Mouse (Mus musculus) CD4-positive helper T cell, adult 2 months (primary cell): Measurements from ENCODE around the gene Lcn8.
"Not testable (repeated sequence)": the region's sequence is repeated elsewhere in the genome, so short reads cannot be mapped to it uniquely, and the experiment has no call there.

Experiments used
- DNase-seq: peaks from one replicate; pipeline ENCODE4 v3.0.0-alpha.2; 2012; ENCODE audit warnings: low read depth, missing footprints, low spot score

Gene Lcn8

DNA sequence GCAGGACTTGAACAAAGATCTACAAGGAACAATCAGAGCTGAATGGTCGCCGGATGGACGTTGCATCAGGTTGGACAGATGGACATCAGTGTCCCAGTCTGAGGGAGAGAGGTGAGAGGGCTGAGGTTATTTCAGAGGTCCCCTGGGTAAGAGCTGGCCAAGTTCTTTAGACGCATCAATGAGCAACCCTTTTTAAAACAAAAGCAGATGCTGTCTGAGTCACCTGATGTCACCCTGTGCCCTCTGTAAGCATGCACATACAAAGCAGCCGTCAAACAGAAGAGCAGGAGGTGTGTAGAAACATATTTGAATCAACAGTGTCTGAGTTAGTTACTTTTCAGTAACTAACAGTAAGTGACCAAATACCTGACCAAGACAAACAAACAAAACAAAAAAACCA, 11.2 kb downstream of the Lcn8 start:
- no peak for DNase-seq

DNA sequence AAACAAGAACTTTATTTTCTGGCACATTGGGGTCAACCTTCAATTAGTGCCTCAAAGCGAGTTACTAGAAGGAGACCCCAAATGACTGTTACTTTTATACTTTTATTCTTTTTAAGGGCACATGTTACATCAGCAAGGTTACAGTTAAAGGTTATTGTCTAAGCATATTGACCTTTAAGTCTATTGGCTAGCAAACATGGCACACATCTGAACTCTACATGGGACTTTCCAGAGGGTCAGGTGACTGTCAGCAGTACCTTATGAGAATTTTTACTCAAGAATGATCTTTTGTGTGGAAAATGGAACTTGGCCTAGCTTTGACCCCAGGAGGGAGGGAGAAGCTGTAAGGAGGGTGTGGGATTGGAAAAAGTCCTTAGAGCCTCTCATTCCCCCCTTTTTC, 13.6 kb downstream of the Lcn8 start:
- no peak for DNase-seq

DNA sequence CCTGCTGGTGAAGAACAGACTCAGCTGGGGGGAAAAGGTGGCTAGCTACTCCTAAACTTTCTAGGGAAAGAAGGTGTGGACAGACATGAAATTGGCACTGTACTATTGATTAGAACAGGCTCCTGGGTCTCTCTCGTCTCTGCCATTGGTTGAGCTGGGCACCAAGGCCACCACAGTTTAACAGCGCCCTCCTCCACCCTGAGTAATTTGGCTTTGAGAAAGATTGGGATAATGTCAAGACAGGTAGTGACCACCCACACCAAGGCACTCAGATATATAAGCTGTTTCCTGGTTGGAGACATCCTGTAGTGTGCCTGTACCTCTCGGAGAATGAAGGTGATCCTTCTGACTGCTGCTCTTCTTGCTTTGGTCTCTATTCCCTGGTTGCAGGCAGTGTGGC, 23.6 kb downstream of the Lcn8 start, which contains the start of gene Lcn6:
Gene Lcn6 (plus strand): TSS at position 301 of the 400 bp plus-strand sequence.
- DNase-seq = no peak

DNA sequence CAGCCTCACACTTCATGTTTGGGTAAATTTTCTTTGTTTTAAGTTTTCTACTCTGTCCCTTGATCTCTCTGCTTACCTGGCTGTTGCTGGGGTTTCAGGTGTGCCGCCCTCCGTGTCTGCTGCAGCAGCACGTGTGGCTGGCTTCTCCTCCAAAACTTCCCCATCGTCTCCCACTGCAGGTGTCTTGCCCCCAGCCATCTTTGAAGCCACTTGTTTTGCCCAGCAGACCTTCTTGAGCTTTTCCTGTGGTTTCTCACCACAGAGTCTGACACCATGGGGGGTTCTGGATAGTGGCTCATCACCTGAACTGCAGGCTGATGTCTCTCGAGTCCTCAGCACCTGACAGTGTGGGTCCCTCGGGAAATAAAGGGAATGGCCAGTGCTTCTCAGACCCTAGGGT, 26.6 kb downstream of the Lcn8 start:
- DNase-seq = no peak

DNA sequence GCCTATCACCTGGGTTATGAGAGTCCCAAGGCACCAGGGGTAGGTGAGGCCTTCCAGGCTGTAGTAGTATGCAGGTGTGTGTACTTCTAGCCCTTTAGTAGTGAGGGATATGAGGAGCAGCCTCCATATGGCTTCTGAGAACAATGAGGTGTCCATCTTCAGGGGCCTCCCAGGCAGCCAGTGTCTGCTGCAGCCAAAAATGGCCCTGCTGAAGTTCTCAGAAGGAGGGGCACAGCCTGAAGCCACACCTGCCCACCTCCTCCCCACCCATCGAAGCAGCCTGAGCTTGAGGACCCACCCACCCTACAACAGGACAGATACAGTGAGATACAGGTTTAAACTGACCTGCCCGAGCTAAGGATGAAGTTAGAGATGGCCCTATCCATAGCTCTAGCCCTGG, 29.5 kb downstream of the Lcn8 start, which contains the start of gene Lcn10:
Gene Lcn10 (plus strand): TSS at position 301 of the 400 bp plus-strand sequence.
- DNase-seq = no peak

DNA sequence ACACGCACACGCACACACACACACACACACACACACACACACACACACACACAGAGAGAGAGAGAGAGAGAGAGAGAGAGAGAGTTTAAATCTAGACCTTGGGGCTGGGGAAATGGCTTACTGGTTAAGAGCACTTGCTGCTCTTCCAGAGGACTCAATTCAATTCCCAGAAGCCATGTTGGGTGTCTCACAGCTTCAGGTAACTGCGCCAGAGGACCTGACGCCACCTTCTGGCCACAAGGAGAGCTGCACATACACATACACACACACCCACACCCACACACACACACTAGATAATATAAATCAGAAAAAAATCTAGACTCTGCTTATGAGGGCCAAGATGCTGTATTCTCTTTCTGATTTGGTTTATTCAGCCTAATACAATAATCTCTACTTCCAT, 34.0 kb downstream of the Lcn8 start:
- no peak for DNase-seq

DNA sequence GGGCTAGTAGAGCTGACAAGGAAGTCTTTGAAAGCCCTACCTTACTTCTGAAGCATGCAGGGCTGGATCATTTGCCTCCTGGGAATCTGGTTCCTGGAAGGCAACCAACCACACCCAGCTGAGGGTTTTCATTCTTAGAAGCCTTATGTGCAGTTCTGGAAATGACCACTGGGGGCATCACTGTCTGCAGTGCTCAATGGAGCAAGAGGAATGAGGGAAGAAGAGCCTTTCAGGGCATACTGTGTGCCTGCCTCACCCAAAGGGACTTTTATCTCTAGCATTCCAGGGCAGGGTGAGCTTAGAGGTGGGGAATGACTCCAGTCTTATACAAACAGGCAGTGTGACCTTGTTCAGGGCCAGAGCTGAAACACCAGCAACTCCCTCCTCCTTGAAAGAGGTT, 41.7 kb downstream of the Lcn8 start:
- DNase-seq = peak; percentile 45

DNA sequence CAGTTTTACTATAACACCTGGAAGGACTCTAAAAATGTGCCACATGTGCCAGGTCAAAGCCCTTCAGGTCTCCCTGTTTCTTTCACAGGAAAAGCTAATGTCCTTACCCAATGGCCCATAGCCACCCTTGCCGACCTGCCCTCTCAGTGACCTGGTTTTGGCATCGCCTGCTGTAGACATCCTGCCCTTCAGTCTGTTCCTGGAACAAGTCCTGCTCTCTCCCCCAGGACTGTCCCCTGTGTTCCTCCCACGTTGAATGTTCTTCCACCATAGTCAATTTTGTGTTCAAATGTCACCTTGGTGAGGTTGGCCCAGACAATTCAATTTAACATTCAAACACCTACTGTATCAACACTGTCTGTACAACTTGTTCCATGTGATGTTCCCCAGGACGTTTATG, 44.0 kb downstream of the Lcn8 start:
- no peak for DNase-seq

DNA sequence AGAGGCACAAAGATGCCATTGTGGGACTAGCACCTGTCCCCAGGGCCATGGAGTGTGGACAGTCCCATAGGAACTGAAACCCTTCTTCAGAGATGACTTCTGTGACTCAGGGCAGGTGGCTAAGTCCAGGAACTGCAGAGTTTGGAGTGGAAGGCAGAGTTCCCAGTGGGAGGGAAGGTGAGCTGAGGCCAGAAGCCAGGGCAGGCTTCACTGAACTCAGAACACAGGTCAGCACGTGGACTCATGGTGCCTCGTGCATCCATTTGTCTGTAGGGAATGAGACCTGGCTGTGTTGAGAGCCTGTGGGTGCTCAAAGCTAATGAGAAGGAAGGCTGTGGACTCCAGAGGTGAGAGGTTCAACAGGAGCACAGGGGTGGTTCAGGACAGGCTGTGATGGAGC, 45.8 kb downstream of the Lcn8 start:
- DNase-seq = no peak

DNA sequence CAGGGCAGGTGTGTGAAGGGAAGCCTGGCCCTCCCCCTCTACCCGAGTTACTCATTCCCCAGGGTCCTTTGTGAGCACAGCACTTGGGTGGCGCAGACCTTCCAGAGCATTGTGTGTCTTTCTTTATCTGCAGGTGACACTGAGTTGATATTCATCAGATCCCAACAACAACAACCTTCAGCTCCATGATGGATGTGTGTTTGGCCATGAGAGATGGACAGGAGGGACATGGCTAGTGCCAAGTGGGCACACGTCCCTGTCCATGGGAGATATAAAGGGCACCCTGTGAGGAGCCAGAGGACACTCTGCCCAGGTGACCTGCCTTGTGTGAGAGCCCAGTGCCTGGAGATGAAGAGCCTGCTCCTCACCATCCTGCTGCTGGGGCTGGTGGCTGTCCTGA, 46.8 kb downstream of the Lcn8 start, which contains the start of gene Obp2a:
Gene Obp2a (plus strand): TSS at position 301 of the 400 bp plus-strand sequence.
- DNase-seq = not testable (repeated sequence)

DNA sequence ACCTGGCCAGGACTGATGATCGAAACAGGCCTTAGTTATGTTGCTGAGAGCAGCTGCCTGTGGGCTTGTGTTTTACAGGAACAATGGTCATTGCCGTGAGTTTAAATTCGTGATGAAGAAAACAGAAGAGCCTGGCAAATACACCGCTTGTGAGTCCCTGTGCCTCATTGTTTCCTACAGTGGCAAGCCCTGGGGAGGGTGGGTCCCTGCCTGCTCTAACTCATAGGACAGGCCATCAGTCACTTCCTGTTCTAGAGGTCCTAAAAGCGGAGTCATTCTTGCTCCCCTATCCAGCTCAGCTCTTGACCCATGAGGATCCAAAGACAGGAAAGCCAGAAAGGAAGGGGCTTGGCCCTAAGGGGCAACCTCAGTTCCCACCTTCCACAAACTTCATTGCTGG, 48.1 kb downstream of the Lcn8 start:
- DNase-seq = no peak

DNA sequence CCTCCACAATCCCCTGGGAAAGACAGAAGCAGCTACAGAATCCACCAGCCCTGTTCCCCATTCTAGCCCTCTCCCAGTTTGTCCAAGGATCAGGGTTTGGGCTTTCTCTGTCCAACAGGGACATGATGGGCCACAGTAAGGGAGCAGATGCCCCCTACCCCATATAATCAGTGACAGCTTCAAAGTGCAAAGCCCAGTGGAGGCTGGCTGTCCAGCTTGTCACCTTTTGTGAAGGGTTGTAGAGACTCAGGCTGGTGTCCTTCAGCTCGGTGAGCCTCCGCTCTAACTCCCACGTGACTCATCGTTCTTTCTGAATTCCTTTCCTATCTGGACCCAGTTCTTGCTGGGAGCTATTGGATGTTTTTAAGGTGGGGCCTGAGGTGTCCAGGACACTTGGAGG, 50.8 kb downstream of the Lcn8 start:
- no peak for DNase-seq
